Mouse (Mus musculus) heart, postnatal 0 days (tissue): ENCODE results near the gene Islr2. TPM values are rescaled to one million over a fixed set of nuclear protein-coding genes. Genes with fewer than 3 reads are reported as not detected.

Source experiments
- ATAC-seq: fragments of 200-750 bp; cut with Nextera tagmentation; 2 replicates; pipeline ENCODE4 v1.8.0; 2017; ENCODE audit warnings: low read depth, moderate number of reproducible peaks, moderate library complexity; ENCODE audit not compliant: insufficient read depth
- DNase-seq: peaks from one replicate; pipeline ENCODE4 v3.0.0-alpha.2; 2016; ENCODE audit warnings: low spot score
- H3K27ac ChIP-seq: fragments of 300-500 bp; sonication (generic); 2 replicates; pipeline ENCODE4 v1.5.1; 2014; ENCODE audit warnings: low read depth, mild to moderate bottlenecking
- H3K27me3 ChIP-seq: fragments of 300-500 bp; sonication (generic); 2 replicates; pipeline ENCODE4 v1.6.1; 2014; ENCODE audit warnings: low read length, mixed read lengths; ENCODE audit not compliant: control insufficient read depth, insufficient read depth
- H3K36me3 ChIP-seq: fragments of 300-500 bp; sonication (generic); replicated peaks from 2 replicates; pipeline ENCODE4 v1.6.1; 2014; ENCODE audit warnings: low read length, mixed read lengths; ENCODE audit not compliant: control insufficient read depth, insufficient read depth
- H3K4me1 ChIP-seq: fragments of 300-500 bp; sonication (generic); 2 replicates; pipeline ENCODE4 v1.6.1; 2014; ENCODE audit warnings: antibody characterized with exemption; ENCODE audit not compliant: control insufficient read depth, insufficient read depth
- H3K4me2 ChIP-seq: fragments of 300-500 bp; sonication (generic); 2 replicates; pipeline ENCODE4 v1.6.1; 2014; ENCODE audit warnings: low read depth, mild to moderate bottlenecking, low read length, moderate library complexity
- H3K4me3 ChIP-seq: fragments of 300-500 bp; sonication (generic); 2 replicates; pipeline ENCODE4 v1.5.1; 2014; ENCODE audit warnings: low read depth, low read length
- H3K9ac ChIP-seq: fragments of 300-500 bp; sonication (generic); replicated peaks from 2 replicates; pipeline ENCODE4 v1.6.1; 2014; ENCODE audit warnings: low read depth, low read length, mixed read lengths
- H3K9me3 ChIP-seq: fragments of 300-500 bp; sonication (generic); replicated peaks from 2 replicates; pipeline ENCODE4 v1.6.1; 2016; ENCODE audit warnings: low read length; ENCODE audit not compliant: control insufficient read depth
- CTCF ChIP-seq: IDR thresholded peaks from 2 replicates; pipeline ENCODE4 v1.5.1; 2016; ENCODE audit warnings: antibody characterized with exemption, control low read depth, low read depth
- EP300 ChIP-seq: IDR thresholded peaks from 2 replicates; pipeline ENCODE4 v1.6.1; 2016; ENCODE audit warnings: antibody characterized with exemption, low read depth
- WGBS: fragments of 180-500 bp; shearing (Covaris S2); extraction: QIAGEN DNeasy Blood & Tissue Kit; methylation state at CpG from one replicate; pipeline ENCODE4 v1.1.7; 2014; 5-methylcytosine and 5-hydroxymethylcytosine counted together
- polyA plus RNA-seq: library from polyadenylated mRNA; unstranded; fragments of >200 nt; fragmentation: Nextera tagmentation; extraction: Ambion mirVana; gene quantifications from 2 replicates; pipeline ENCODE4 v1.2.1, GENCODE M21; 2015
- total RNA-seq: library from RNA; depleted of rRNA; stranded (reverse); fragments of >200 nt; gene quantifications from 2 replicates; pipeline ENCODE4 v1.2.3, GENCODE M21; 2014; ENCODE audit warnings: low replicate concordance

Islr2 gene
- total and polyA plus RNA-seq, 2 experiments from 2014 or later, result 0.08 to 0.69 TPM

GRCm38 (mm10) chr9:58242696-58243095 lies 38.6 kb upstream of the Islr2 start:
- no peak overlapping the region for H3K4me2 ChIP-seq
- WGBS, result 61% methylated on average over 5 of the region's 5 CpGs
- H3K27me3 ChIP-seq, result no peaks in the 10 kb centered on the region
- H3K4me3 ChIP-seq, result no peak overlapping the region
- DNase-seq (no peak), ATAC-seq (no peak)
- H3K36me3 ChIP-seq, result peaks cover 8% of the 10 kb centered on the region; the same call in 1 of the 2 replicates
- H3K9me3 ChIP-seq, result no peaks in the 10 kb centered on the region
- H3K9ac ChIP-seq, result 0 out of 2 replicates have a peak overlapping the region, but pooled peaks have one; percentile 20
- H3K4me1 ChIP-seq, result peaks cover 21% of the 10 kb centered on the region
- no peak overlapping the region for H3K27ac ChIP-seq
- no peak for TF ChIP-seq CTCF
- no peak for TF ChIP-seq EP300

DNA sequence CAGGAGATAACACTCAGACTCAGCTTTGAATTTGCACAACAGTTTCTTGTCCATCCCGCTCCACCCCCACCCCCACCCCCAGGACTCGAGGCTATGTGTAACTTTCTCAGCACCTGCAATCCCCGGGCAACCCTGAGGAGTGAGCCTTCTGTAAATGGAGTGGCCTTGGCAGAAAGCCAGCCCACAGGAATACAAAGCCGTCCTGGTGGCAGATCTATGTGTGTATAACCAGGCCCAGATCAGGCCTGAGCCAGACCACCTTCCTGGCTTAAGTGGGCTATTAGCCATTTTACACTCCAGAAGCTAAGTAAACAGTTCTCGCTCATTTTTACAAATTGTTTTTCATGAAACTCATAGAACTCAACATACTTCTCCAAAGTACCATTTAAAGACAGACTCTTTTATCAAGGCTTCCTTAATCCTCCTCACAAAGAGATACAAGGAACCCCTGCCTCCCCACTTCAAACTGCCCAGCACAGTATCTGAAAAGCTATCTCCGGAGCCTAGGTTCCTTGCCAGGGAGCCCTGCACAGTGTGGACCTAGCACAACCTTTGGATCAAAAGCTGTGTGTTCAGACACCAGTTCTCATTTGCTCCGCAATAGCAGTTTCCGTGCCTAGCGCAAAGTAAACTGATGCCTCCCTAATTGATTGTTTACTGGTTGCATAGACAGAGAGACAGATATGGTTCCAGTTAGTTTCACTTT lies 37.8 kb upstream of the Islr2 start:
- ATAC-seq (peak; percentile 63), DNase-seq (peak; percentile 62)
- 0 out of 2 replicates have a peak overlapping the region, but pooled peaks have one; percentile 53 for H3K27ac ChIP-seq
- H3K9me3 ChIP-seq, result no peaks in the 10 kb centered on the region
- H3K27me3 ChIP-seq, result no peaks in the 10 kb centered on the region
- H3K36me3 ChIP-seq, result peaks cover 8% of the 10 kb centered on the region; the same call in 1 of the 2 replicates
- 0 out of 2 replicates have a peak overlapping the region, but pooled peaks have one; percentile 1 for H3K4me2 ChIP-seq
- H3K4me1 ChIP-seq, result peaks cover 13% of the 10 kb centered on the region
- no peak overlapping the region for H3K4me3 ChIP-seq
- TF ChIP-seq EP300, result no peak
- TF ChIP-seq CTCF, result no peak
- 48% methylated on average over 9 of the region's 9 CpGs for WGBS
- peak overlapping the region; percentile 15; the same call in 1 of the 2 replicates for H3K9ac ChIP-seq

- peaks cover 40% of the 10 kb centered on the region for H3K36me3 ChIP-seq
- H3K4me3 ChIP-seq, result no peak overlapping the region
- H3K4me2 ChIP-seq, result no peak overlapping the region
- H3K27me3 ChIP-seq, result no peaks in the 10 kb centered on the region
- H3K9me3 ChIP-seq, result no peaks in the 10 kb centered on the region
- H3K9ac ChIP-seq, result no peak overlapping the region
- no peak for TF ChIP-seq CTCF
- no peak for TF ChIP-seq EP300
- 94% methylated on average over 28 of the region's 28 CpGs for WGBS
- no peaks in the 10 kb centered on the region for H3K4me1 ChIP-seq
- H3K27ac ChIP-seq, result no peak overlapping the region
- DNase-seq (no peak), ATAC-seq (no peak)
These were observed 30.4 kb upstream of the Islr2 start for GRCm38 (mm10) chr9:58234502-58235015.

- TF ChIP-seq CTCF (no peak), EP300 (no peak)
- DNase-seq (no peak), ATAC-seq (no peak)
- Histone ChIP-seq H3K4me1 (no peaks in the 10 kb centered on the region), H3K4me3 (no peak overlapping the region), H3K27ac (peak overlapping the region; percentile 31), H3K9me3 (no peaks in the 10 kb centered on the region), H3K9ac (no peak overlapping the region), H3K27me3 (no peaks in the 10 kb centered on the region), H3K4me2 (no peak overlapping the region), H3K36me3 (peaks cover 62% of the 10 kb centered on the region)
- WGBS, result 53% methylated on average over 5 of the region's 5 CpGs
These were observed 28.3 kb upstream of the Islr2 start for GRCm38 (mm10) chr9:58232374-58232773.

DNA sequence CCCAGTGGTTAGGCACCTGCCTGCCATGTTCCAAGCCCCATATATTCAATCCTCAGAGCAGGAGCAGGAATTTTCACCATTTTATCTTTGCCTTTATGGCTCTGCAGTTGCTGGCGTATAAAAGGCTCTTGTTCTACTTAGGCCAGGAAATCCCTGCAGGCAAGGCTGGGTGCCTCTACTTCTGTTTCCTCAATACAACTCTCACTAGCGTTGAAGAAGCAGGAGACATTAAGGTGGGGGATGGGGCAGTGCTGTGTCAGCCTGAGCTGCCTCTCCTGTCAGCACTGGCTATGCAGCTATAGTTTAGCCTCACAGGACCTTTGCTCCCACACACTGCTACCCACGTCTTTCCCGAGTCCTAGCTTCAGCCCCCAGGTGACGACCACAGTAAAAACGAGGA lies 27.6 kb upstream of the Islr2 start:
- H3K36me3 ChIP-seq, result peaks cover 65% of the 10 kb centered on the region
- H3K4me1 ChIP-seq, result no peaks in the 10 kb centered on the region
- no peaks in the 10 kb centered on the region for H3K27me3 ChIP-seq
- H3K4me2 ChIP-seq, result no peak overlapping the region
- H3K9ac ChIP-seq, result no peak overlapping the region
- TF ChIP-seq CTCF (no peak), EP300 (no peak)
- H3K27ac ChIP-seq, result peak overlapping the region; percentile 31
- no peak for DNase-seq
- 48% methylated on average over 6 of the region's 6 CpGs for WGBS
- no peak overlapping the region for H3K4me3 ChIP-seq
- H3K9me3 ChIP-seq, result no peaks in the 10 kb centered on the region
- ATAC-seq, result no peak
